Mouse (Mus musculus) forebrain, embryonic 12.5 days (tissue): ENCODE results near the gene A430078G23Rik. TPM values are rescaled to one million over a fixed set of nuclear protein-coding genes. Genes with fewer than 3 reads are reported as not detected.

Experiments used
- ATAC-seq: fragments of 200-750 bp; cut with Nextera tagmentation; 2 replicates; pipeline ENCODE4 v1.8.0; 2017; ENCODE audit warnings: moderate TSS enrichment; ENCODE audit not compliant: low FRiP score
- H3K27ac ChIP-seq: fragments of 300-500 bp; sonication (generic); 2 replicates; pipeline ENCODE4 v1.5.1; 2016; ENCODE audit warnings: mild to moderate bottlenecking
- H3K27me3 ChIP-seq: fragments of 300-500 bp; sonication (generic); 2 replicates; pipeline ENCODE4 v1.6.1; 2016; ENCODE audit warnings: mild to moderate bottlenecking
- H3K36me3 ChIP-seq: fragments of 300-500 bp; sonication (generic); replicated peaks from 2 replicates; pipeline ENCODE4 v1.6.1; 2016; ENCODE audit warnings: mild to moderate bottlenecking
- H3K4me1 ChIP-seq: fragments of 300-500 bp; sonication (generic); 2 replicates; pipeline ENCODE4 v1.6.1; 2016
- H3K4me2 ChIP-seq: fragments of 300-500 bp; sonication (generic); 2 replicates; pipeline ENCODE4 v1.6.1; 2016; ENCODE audit warnings: mild to moderate bottlenecking, moderate library complexity
- H3K4me3 ChIP-seq: fragments of 300-500 bp; sonication (generic); replicated peaks from 2 replicates; pipeline ENCODE4 v1.5.1; 2016; ENCODE audit warnings: mild to moderate bottlenecking
- H3K9ac ChIP-seq: fragments of 300-500 bp; sonication (generic); 2 replicates; pipeline ENCODE4 v1.6.1; 2016; ENCODE audit warnings: mild to moderate bottlenecking
- H3K9me3 ChIP-seq: fragments of 300-500 bp; sonication (generic); 2 replicates; pipeline ENCODE4 v1.6.1; 2016
- WGBS: fragments of 180-500 bp; shearing (Covaris S2); methylation state at CpG from one replicate; pipeline ENCODE4 v1.1.7; 2016; 5-methylcytosine and 5-hydroxymethylcytosine counted together
- polyA plus RNA-seq: library from polyadenylated mRNA; unstranded; fragments of >200 nt; fragmentation: Nextera tagmentation; extraction: Ambion mirVana; gene quantifications from 2 replicates; pipeline ENCODE4 v1.2.1, GENCODE M21; 2016

Gene A430078G23Rik
- polyA plus RNA-seq, 1 experiment from 2014 or later = 0.06 TPM

DNA sequence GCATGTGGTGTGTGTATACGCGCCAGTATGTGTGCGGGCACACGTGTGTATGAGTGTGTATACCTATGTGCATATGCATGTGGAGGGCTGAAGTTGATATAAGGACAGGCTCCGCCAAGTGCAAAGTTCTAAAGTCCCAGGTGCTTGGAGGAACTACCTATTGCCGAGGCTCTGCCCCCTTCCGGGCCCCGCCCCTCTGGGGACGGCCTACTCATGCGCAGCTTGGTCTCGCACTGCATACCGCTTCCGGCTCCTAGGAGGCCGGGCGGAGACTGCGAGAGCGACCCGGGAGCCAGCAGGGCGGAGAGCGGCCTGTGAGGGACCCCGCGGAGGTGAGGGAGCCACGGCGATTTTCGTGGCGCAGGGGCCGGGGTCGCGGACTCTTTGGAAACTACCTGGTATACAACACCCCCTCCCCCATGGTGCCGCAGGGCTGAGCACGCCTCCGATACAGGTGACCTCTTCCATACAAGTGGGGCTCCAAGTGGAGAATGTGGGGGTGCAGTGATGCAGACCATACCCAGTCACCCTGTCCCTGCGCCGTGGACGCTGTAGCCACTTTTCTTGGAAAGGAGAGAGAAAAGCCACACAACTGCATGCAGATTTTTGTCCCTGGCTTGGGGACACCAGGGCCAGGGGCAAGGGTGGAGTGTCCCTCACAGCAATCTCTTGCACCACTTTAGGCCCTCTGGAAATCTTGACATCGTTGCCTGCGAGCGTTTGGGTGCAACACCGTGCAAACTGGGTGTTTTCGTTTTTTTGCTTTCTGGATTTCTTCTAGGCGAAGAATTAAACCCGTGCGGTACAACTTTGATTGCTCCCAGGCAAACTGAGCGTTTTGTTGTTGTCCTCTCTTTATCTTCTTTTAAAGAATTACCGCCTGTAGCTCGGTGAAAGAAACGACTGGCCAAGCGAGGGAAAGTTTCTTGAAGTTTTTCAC, 39.8 kb downstream of the A430078G23Rik start, which contains the start of gene Arhgef18:
Arhgef18 (plus strand) TSS at position 236 of the 940 bp plus-strand sequence.
- ATAC-seq = peak; percentile 97

DNA sequence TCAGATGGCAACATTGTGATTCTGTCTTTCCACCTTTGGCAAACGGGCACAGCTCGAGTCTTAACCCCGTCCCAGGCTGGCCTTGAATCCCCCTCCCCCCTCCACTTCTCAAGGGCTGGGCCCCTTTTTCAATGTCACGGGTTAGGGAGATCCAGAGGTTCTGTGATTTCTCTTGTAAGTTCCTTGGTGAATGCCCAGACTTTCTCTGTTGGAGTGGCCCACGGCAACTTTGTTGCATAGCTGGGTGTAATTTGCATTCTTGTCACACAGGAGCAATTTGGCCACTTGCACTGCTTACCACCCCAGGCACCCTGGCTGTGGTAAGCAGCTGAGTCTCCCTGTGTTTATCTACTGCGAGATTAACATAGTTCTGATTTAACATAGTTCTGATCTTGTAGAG, 41.4 kb downstream of the A430078G23Rik start:
- H3K4me3 ChIP-seq = no peak overlapping the region

More for the DNA sequence above, 39.8 kb downstream of the A430078G23Rik start, which contains the start of gene Arhgef18:
- no peaks in the 10 kb centered on the region for H3K27me3 ChIP-seq
- no peaks in the 10 kb centered on the region for H3K9me3 ChIP-seq
- peak within 1 kb of the TSS; percentile 79 for H3K9ac ChIP-seq
- peaks cover 31% of the 10 kb centered on the region for H3K4me1 ChIP-seq
- H3K27ac ChIP-seq = no peak within 1 kb of the TSS
- WGBS = under 1% methylated on average over 47 of the region's 48 CpGs
- no peaks in the 10 kb centered on the region for H3K36me3 ChIP-seq
- H3K4me3 ChIP-seq = peak within 1 kb of the TSS; percentile 76
- H3K4me2 ChIP-seq = peak within 1 kb of the TSS; percentile 79

DNA sequence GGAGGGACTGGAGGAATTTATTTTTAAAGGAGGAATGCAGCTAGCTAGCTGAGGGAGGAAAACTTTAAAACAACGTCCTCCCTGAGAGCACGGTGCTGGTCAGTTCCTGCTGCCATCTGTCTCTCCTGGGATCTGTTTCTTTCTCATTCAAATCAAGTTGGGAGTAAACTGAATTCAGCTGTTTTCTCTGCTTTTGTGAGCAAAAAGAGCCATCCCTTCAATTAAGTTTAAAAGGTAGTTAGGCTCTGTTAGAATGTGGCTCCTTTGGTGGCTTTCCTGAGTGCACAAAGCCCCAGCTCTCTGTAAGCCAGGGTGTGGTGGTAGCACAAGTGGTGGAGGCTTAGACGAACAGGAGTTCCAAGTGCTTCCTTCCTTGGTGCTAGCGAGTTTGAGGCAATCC, 42.0 kb downstream of the A430078G23Rik start:
- peak overlapping the region; percentile 36; the same call in 1 of the 2 replicates for H3K27ac ChIP-seq
- no peak overlapping the region for H3K4me3 ChIP-seq
- WGBS = 5% methylated on average over 4 of the region's 4 CpGs
- peaks cover 2% of the 10 kb centered on the region; the same call in 1 of the 2 replicates for H3K36me3 ChIP-seq
- ATAC-seq = no peak
- peaks cover 31% of the 10 kb centered on the region for H3K4me1 ChIP-seq
- H3K9ac ChIP-seq = 0 out of 2 replicates have a peak overlapping the region, but pooled peaks have one; percentile 33
- H3K27me3 ChIP-seq = no peaks in the 10 kb centered on the region
- no peaks in the 10 kb centered on the region for H3K9me3 ChIP-seq
- peak overlapping the region; percentile 79 for H3K4me2 ChIP-seq

More for the DNA sequence above, 41.4 kb downstream of the A430078G23Rik start:
- no peak for ATAC-seq
- peaks cover 2% of the 10 kb centered on the region; the same call in 1 of the 2 replicates for H3K36me3 ChIP-seq
- peak overlapping the region; percentile 79 for H3K4me2 ChIP-seq
- 5% methylated on average over 6 of the region's 6 CpGs for WGBS
- peak overlapping the region; percentile 17; the same call in 1 of the 2 replicates for H3K9ac ChIP-seq
- no peaks in the 10 kb centered on the region for H3K27me3 ChIP-seq
- peak overlapping the region; percentile 36; the same call in 1 of the 2 replicates for H3K27ac ChIP-seq
- no peaks in the 10 kb centered on the region for H3K9me3 ChIP-seq
- peaks cover 31% of the 10 kb centered on the region for H3K4me1 ChIP-seq

DNA sequence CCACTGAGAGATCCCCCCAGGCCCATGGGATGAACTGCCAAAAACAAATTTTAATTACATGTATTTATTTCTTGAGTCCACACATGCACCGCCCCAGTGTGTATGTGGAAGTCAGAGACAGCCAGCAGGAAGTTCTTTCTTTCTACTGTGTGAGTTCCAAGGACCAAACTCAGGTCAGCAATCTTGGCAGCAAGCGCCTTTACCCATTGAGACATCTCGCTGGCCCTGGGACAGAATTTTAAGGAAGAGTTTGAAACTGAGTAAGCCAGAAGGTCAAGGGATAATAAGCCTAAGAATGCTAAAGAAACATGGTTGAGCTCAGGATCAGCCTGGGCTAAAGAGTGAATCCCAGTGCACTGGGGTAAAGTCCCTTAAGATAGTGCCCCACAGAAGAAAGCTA, 44.4 kb downstream of the A430078G23Rik start:
- Histone ChIP-seq H3K9ac (no peak overlapping the region), H3K4me3 (no peak overlapping the region), H3K4me1 (peaks cover 27% of the 10 kb centered on the region), H3K27ac (no peak overlapping the region), H3K27me3 (no peaks in the 10 kb centered on the region), H3K36me3 (peaks cover 2% of the 10 kb centered on the region; the same call in 1 of the 2 replicates), H3K9me3 (no peaks in the 10 kb centered on the region), H3K4me2 (no peak overlapping the region)
- ATAC-seq = no peak
- WGBS = 98% methylated on average over 3 of the region's 3 CpGs

DNA sequence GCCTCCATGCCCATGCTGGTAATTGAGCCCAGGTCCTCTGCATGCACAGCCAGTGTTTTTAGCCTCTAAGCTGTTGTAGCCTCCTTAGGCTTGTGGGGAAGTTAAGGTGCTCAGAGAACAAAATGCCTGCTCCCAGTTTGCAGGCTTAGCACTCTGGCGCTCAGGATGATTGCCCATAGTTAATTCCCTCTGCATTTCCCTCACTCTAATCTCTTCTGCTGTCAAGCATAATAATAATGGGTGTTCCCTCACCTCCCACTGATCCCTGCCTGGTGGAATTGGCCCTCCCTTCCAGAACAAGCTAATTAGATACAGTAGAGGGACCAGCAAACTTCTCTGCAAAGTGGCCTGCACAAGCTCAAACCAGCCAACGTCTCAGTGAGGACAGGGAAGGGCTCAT, 47.3 kb downstream of the A430078G23Rik start:
- Histone ChIP-seq H3K27me3 (no peaks in the 10 kb centered on the region), H3K4me3 (no peak overlapping the region), H3K4me1 (peaks cover 4% of the 10 kb centered on the region), H3K9me3 (no peaks in the 10 kb centered on the region), H3K27ac (no peak overlapping the region), H3K4me2 (no peak overlapping the region), H3K36me3 (peaks cover 2% of the 10 kb centered on the region; the same call in 1 of the 2 replicates), H3K9ac (no peak overlapping the region)
- 30% methylated on average over 2 of the region's 2 CpGs for WGBS
- no peak for ATAC-seq

DNA sequence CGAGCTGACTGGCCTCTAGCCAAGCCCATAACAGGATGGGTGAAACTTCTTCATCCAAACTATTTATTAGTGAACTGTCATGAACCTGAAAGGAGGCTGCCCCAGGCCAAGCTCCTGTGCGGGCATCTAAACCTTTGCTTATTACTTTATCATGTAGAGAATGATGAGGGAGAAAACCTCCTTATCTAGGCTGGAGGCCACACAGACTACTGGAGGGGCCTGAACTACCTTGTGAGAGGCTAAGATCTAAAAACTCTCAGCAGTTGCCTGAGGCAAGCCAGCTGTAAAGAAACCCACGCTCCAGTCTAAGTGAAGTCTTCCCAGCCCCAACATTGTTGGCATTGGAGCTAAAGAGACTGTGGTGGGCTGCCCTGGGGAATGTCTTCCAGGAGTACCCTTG, 54.2 kb downstream of the A430078G23Rik start:
- no peaks in the 10 kb centered on the region for H3K27me3 ChIP-seq
- 89% methylated on average over 3 of the region's 3 CpGs for WGBS
- no peak for ATAC-seq

DNA sequence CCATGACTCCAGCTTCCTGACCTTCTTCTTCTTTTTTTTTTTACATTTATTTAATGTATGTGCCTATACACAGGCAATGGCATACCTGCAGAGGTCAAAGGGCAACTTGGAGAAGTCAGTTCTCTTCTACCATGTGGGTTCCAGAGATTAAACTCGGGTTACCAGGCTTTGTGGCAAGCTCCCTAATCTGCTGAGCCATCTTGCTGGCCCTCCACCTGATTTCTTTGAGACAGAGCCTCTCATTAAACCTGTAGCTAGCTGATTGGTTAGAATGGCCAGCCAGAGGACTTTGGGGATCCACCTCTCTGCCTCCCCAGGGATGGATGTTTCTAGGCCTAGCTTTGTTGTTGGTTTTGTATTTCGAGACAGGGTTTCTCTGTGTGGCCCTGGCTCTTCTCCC, 57.9 kb downstream of the A430078G23Rik start:
- Histone ChIP-seq H3K9ac (no peak overlapping the region), H3K4me1 (peaks cover 17% of the 10 kb centered on the region), H3K9me3 (no peaks in the 10 kb centered on the region), H3K4me2 (no peak overlapping the region), H3K27ac (no peak overlapping the region), H3K4me3 (no peak overlapping the region), H3K36me3 (no peaks in the 10 kb centered on the region), H3K27me3 (no peaks in the 10 kb centered on the region)
- 83% methylated on average over 2 of the region's 2 CpGs for WGBS
- ATAC-seq = no peak

More for the DNA sequence above, 54.2 kb downstream of the A430078G23Rik start:
- no peaks in the 10 kb centered on the region for H3K9me3 ChIP-seq
- H3K9ac ChIP-seq = no peak overlapping the region
- H3K27ac ChIP-seq = no peak overlapping the region
- H3K4me3 ChIP-seq = no peak overlapping the region
- no peak overlapping the region for H3K4me2 ChIP-seq
- no peaks in the 10 kb centered on the region for H3K4me1 ChIP-seq
- H3K36me3 ChIP-seq = no peaks in the 10 kb centered on the region

DNA sequence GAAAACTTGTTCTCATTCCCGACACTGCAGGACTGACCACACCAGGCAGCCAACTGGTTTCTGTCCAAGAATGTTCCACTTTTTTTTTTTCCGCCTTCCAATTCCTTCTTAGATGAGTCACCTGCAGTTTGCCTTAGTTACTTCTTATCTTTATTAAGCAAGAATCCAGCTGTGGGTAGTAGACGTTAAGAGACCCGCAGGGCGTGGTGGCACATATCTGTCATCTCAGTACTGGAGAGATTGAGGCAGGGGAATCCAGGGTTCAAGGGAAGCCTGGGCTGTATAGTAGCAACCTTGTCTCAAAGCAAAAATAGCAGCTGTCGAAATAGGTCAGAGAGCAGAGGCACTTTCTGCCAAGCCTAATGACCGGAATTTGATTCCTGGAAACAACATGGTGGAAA, 58.7 kb downstream of the A430078G23Rik start:
- no peak overlapping the region for H3K27ac ChIP-seq
- ATAC-seq = no peak
- H3K9ac ChIP-seq = no peak overlapping the region
- no peaks in the 10 kb centered on the region for H3K36me3 ChIP-seq
- H3K4me2 ChIP-seq = no peak overlapping the region
- H3K4me3 ChIP-seq = no peak overlapping the region
- H3K9me3 ChIP-seq = no peaks in the 10 kb centered on the region
- no peaks in the 10 kb centered on the region for H3K27me3 ChIP-seq
- H3K4me1 ChIP-seq = peaks cover 25% of the 10 kb centered on the region
- 91% methylated on average over 7 of the region's 7 CpGs for WGBS

DNA sequence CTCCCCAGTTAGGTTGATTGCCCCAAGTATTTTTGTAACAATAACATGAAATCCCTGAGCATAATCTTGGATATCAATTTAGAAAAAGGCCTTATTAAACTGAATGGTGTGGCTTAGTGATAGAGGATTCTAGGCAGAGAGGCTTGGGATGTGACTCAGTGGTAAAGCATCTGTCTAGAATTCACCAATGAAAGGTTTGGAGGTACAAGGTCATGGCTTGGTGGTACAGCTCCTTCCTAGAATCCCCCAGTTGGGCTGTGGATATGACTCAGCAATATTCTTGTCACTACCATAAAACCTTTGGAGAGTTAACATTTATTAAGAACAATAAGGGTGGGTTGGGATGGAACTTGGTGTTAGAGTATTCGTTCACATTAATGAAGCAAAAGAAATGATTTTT, 59.6 kb downstream of the A430078G23Rik start:
- H3K4me2 ChIP-seq = no peak overlapping the region
- H3K27me3 ChIP-seq = no peaks in the 10 kb centered on the region
- no peak overlapping the region for H3K9ac ChIP-seq
- peaks cover 35% of the 10 kb centered on the region for H3K4me1 ChIP-seq
- no peak overlapping the region for H3K4me3 ChIP-seq
- no peaks in the 10 kb centered on the region for H3K36me3 ChIP-seq
- no peak for ATAC-seq
- no peak overlapping the region for H3K27ac ChIP-seq
- 94% methylated on average over 1 of the region's 1 CpGs for WGBS
- H3K9me3 ChIP-seq = no peaks in the 10 kb centered on the region

DNA sequence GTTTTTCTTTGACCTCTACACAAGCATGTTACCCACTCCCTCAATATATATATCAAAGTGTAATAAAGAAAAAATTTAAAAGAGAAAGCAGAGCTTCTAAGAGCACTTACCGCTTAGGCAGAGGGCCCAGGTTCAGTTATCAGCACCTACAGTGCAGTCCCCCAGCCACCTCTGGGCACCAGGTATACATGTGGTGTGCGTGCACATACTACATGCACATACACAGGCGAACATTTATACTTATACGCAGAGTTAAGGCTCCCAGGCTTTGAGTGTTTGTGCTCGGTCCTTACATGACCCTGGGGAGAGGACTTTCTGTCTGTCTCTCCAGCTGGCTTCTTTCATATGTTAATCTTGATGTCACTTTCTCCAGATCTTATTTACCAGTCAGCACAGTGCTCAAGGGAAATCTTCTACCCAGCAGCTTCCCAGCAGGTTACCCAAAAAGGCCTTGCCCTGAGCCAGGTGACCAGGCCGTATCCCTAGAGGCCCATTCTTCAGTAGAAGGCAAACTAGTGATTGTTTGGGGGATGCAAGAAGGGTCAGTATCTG, 61.5 kb downstream of the A430078G23Rik start:
- no peaks in the 10 kb centered on the region for H3K9me3 ChIP-seq

DNA sequence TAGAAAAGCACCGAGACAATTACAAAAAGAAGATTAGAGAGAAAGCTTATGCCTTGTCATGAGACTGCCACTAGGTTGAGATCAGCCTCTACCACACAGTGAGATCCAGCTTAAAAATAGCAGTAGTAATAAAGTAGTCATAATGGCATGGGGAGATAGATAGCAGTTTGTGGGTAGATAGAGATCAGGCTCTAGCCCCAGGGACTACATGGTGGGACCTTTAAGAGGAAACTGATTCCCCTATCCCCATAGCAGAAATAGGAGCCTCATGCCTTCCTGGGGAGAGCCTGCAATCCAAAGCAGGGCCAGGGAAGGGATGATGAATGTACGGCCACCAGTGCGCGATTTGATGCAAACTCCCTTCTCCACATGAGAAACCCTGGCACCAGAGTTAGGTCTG, 62.0 kb downstream of the A430078G23Rik start:
- H3K27me3 ChIP-seq = no peaks in the 10 kb centered on the region
- 74% methylated on average over 4 of the region's 4 CpGs for WGBS
- no peaks in the 10 kb centered on the region for H3K36me3 ChIP-seq
- no peak for ATAC-seq
- no peak overlapping the region for H3K4me3 ChIP-seq
- no peak overlapping the region for H3K4me2 ChIP-seq
- H3K9me3 ChIP-seq = no peaks in the 10 kb centered on the region
- peaks cover 41% of the 10 kb centered on the region for H3K4me1 ChIP-seq
- H3K9ac ChIP-seq = no peak overlapping the region
- no peak overlapping the region for H3K27ac ChIP-seq

More for the DNA sequence above, 61.5 kb downstream of the A430078G23Rik start:
- no peaks in the 10 kb centered on the region for H3K27me3 ChIP-seq
- 47% methylated on average over 6 of the region's 6 CpGs for WGBS
- H3K9ac ChIP-seq = no peak overlapping the region
- H3K27ac ChIP-seq = no peak overlapping the region
- ATAC-seq = no peak
- peaks cover 41% of the 10 kb centered on the region for H3K4me1 ChIP-seq
- H3K36me3 ChIP-seq = no peaks in the 10 kb centered on the region
- H3K4me2 ChIP-seq = no peak overlapping the region
- H3K4me3 ChIP-seq = no peak overlapping the region

DNA sequence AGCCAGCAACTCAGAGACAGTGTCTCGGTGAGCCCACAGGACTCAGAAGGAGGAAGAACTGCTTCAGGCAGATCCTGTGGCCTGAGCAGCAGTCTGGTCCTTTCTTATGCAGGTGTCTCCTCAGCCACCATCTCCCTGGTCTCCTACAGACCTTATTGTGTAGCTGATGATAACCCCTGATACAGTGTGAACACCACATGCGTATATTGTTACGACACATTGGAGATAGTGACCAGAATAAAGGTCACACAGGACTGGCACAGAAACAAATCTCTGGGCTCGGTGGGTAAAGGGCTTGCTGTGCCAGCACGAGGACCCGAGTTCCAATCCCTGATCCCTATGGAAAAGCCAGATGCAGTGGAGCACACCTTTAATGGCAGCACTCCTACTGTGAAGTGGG, 62.4 kb downstream of the A430078G23Rik start:
- peaks cover 41% of the 10 kb centered on the region for H3K4me1 ChIP-seq
- no peaks in the 10 kb centered on the region for H3K36me3 ChIP-seq
- H3K4me2 ChIP-seq = no peak overlapping the region
- H3K9me3 ChIP-seq = no peaks in the 10 kb centered on the region
- no peak for ATAC-seq
- H3K4me3 ChIP-seq = no peak overlapping the region
- 89% methylated on average over 6 of the region's 6 CpGs for WGBS
- H3K27ac ChIP-seq = no peak overlapping the region
- H3K9ac ChIP-seq = no peak overlapping the region
- H3K27me3 ChIP-seq = no peaks in the 10 kb centered on the region
